Mouse (Mus musculus) adrenal gland, adult 8-10 months (tissue): Measurements from ENCODE around the gene Mrps31. TPM values are rescaled to one million over a fixed set of nuclear protein-coding genes. Genes with fewer than 3 reads are reported as not detected.

ENCODE experiments used
- total RNA-seq, 4 experiments: library from RNA; stranded (reverse); gene quantifications; 2 replicates each; pipeline ENCODE4 v1.2.4; 2022

Gene Mrps31
- total RNA-seq, 4 experiments from 2014 or later, result 33.8 to 43.2 (median 41.5) TPM

Other genes starting within 250 kb of the Mrps31 start
- 10 to 100 TPM in 2 of 4 experiments, 1 to 10 TPM in 2; 5.2 to 16.0 (median 9.4) TPM for gene Nek3, start 244.9 kb upstream of the Mrps31 start, total RNA-seq
- 1 to 10 TPM; 1.4 to 5.5 (median 3.2) TPM for gene Ckap2, start 225.5 kb upstream of the Mrps31 start, total RNA-seq
- 10 to 100 TPM; 33.9 to 47.7 (median 40.9) TPM for gene Vps36, start 218.6 kb upstream of the Mrps31 start, total RNA-seq
- gene Thsd1, start 184.0 kb upstream of the Mrps31 start, total RNA-seq, result 1 to 10 TPM; 2.5 to 3.9 (median 3.2) TPM
- gene Tpte, start 127.9 kb upstream of the Mrps31 start, total RNA-seq, result not detected
- gene Slc25a15, start 12.8 kb upstream of the Mrps31 start, total RNA-seq, result 10 to 100 TPM; 13.5 to 14.2 (median 13.9) TPM